Mouse (Mus musculus): ENCODE measurements around the gene Igdcc4.

DNA sequence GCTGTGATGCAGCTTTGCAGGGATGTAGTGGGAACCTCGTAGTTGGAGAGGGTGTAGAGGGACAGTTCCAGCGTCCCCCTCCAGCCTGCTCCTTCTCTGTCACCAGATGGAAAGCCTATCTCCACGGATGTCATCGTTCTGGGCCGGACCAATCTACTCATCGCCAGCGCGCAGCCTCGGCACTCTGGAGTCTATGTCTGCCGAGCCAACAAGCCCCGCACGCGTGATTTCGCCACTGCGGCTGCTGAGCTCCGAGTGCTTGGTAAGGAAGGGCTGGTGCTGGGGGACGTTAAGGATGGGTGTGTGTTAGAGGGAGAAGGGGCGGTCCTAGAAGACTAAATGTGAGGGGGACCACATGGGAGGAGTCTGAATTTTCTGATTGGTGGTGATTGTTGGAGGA, 21.3 kb downstream of the Igdcc4 start:
- TF ChIP-seq CTCF (IDR thresholded peaks at IDR 0.05; ENCODE audit: borderline replicate concordance, insufficient read depth, low read length) (no peak), POLR2A (IDR thresholded peaks at IDR 0.05; ENCODE audit: low read depth, low read length) (no peak)
